Mouse (Mus musculus) lung, postnatal 0 days (tissue): ENCODE results near the gene Ppdpf. TPM values are rescaled to one million over a fixed set of nuclear protein-coding genes. Genes with fewer than 3 reads are reported as not detected.
"Not testable (repeated sequence)": the region's sequence is repeated elsewhere in the genome, so short reads cannot be mapped to it uniquely, and the experiment has no call there.

Source experiments
- ATAC-seq: fragments of 200-750 bp; cut with Nextera tagmentation; 2 replicates; pipeline ENCODE4 v1.8.0; 2017; ENCODE audit warnings: moderate library complexity
- DNase-seq: peaks from one replicate; pipeline ENCODE4 v3.0.0-alpha.2; 2016; ENCODE audit warnings: low spot score
- H3K27ac ChIP-seq: fragments of 300-500 bp; sonication (generic); 2 replicates; pipeline ENCODE4 v1.5.1; 2014; ENCODE audit warnings: antibody characterized with exemption, mild to moderate bottlenecking, low read length, mixed read lengths
- H3K27me3 ChIP-seq: fragments of 300-500 bp; sonication (generic); replicated peaks from 2 replicates; pipeline ENCODE4 v1.6.1; 2014; ENCODE audit warnings: low read length, mixed read lengths; ENCODE audit not compliant: insufficient read depth
- H3K36me3 ChIP-seq: fragments of 300-500 bp; sonication (generic); 2 replicates; pipeline ENCODE4 v1.6.1; 2014; ENCODE audit warnings: low read length, mixed read lengths; ENCODE audit not compliant: insufficient read depth
- H3K4me1 ChIP-seq: fragments of 300-500 bp; sonication (generic); 2 replicates; pipeline ENCODE4 v1.6.1; 2014; ENCODE audit warnings: antibody characterized with exemption, low read depth, low read length, mixed read lengths; ENCODE audit not compliant: insufficient read depth
- H3K4me2 ChIP-seq: fragments of 300-500 bp; sonication (generic); replicated peaks from 2 replicates; pipeline ENCODE4 v1.6.1; 2014; ENCODE audit warnings: low read depth, mild to moderate bottlenecking, low read length, moderate library complexity, mixed read lengths
- H3K4me3 ChIP-seq: fragments of 300-500 bp; sonication (generic); 2 replicates; pipeline ENCODE4 v1.5.1; 2014; ENCODE audit warnings: low read depth, low read length
- H3K9ac ChIP-seq: fragments of 300-500 bp; sonication (generic); replicated peaks from 2 replicates; pipeline ENCODE4 v1.6.1; 2014; ENCODE audit warnings: low read depth, mild to moderate bottlenecking
- H3K9me3 ChIP-seq: fragments of 300-500 bp; sonication (generic); 2 replicates; pipeline ENCODE4 v1.6.1; 2016; ENCODE audit warnings: low read length, mixed read lengths
- CTCF ChIP-seq: IDR thresholded peaks from 2 replicates; pipeline ENCODE4 v1.5.1; 2016; ENCODE audit warnings: antibody characterized with exemption, mild to moderate bottlenecking
- EP300 ChIP-seq: IDR thresholded peaks from 2 replicates; pipeline ENCODE4 v1.6.1; 2016; ENCODE audit warnings: antibody characterized with exemption, mild to moderate bottlenecking, control low read depth
- WGBS: fragments of 180-500 bp; shearing (Covaris S2); extraction: QIAGEN DNeasy Blood & Tissue Kit; methylation state at CpG from one replicate; pipeline ENCODE4 v1.1.7; 2014; 5-methylcytosine and 5-hydroxymethylcytosine counted together
- polyA plus RNA-seq: library from polyadenylated mRNA; unstranded; fragments of >200 nt; fragmentation: Nextera tagmentation; extraction: Ambion mirVana; gene quantifications from 2 replicates; pipeline ENCODE4 v1.2.1, GENCODE M21; 2015

The Ppdpf gene
- polyA plus RNA-seq, 1 experiment from 2014 or later, result 261 TPM

- 57% methylated on average over 5 of the region's 5 CpGs for WGBS
- Histone ChIP-seq H3K9ac (no peak overlapping the region), H3K4me2 (no peak overlapping the region), H3K9me3 (no peaks in the 10 kb centered on the region), H3K4me3 (no peak overlapping the region), H3K27ac (no peak overlapping the region), H3K36me3 (no peaks in the 10 kb centered on the region), H3K27me3 (no peaks in the 10 kb centered on the region), H3K4me1 (no peaks in the 10 kb centered on the region)
- no peak for TF ChIP-seq EP300
- TF ChIP-seq CTCF, result no peak
- DNase-seq (no peak), ATAC-seq (no peak)
Measured at GRCm38 (mm10) chr2:181178471-181178870, 8.6 kb upstream of the Ppdpf start.

GRCm38 (mm10) chr2:181180898-181181297 is 6.1 kb upstream of the Ppdpf start:
- no peak overlapping the region for H3K4me2 ChIP-seq
- H3K4me1 ChIP-seq, result no peaks in the 10 kb centered on the region
- TF ChIP-seq CTCF (no peak), EP300 (no peak)
- no peaks in the 10 kb centered on the region for H3K27me3 ChIP-seq
- 75% methylated on average over 6 of the region's 6 CpGs for WGBS
- H3K9me3 ChIP-seq, result no peaks in the 10 kb centered on the region
- ATAC-seq (no peak), DNase-seq (no peak)
- H3K36me3 ChIP-seq, result no peaks in the 10 kb centered on the region
- H3K4me3 ChIP-seq, result no peak overlapping the region
- no peak overlapping the region for H3K9ac ChIP-seq
- H3K27ac ChIP-seq, result no peak overlapping the region

GRCm38 (mm10) chr2:181186635-181187034 is 412 bp upstream of the Ppdpf start:
- no peak for TF ChIP-seq EP300
- peak; percentile 99 for TF ChIP-seq CTCF
- H3K9ac ChIP-seq, result peak overlapping the region; percentile 79; the same call in 1 of the 2 replicates
- H3K4me1 ChIP-seq, result peaks cover 9% of the 10 kb centered on the region; the same call in 1 of the 2 replicates
- WGBS, result under 1% methylated on average over 14 of the region's 14 CpGs
- H3K4me3 ChIP-seq, result peak overlapping the region; percentile 68
- DNase-seq (peak; percentile 95), ATAC-seq (peak; percentile 80)
- H3K27ac ChIP-seq, result peak overlapping the region; percentile 97
- H3K4me2 ChIP-seq, result peak overlapping the region; percentile 78
- H3K36me3 ChIP-seq, result no peaks in the 10 kb centered on the region
- H3K27me3 ChIP-seq, result no peaks in the 10 kb centered on the region
- no peaks in the 10 kb centered on the region for H3K9me3 ChIP-seq

- no peaks in the 10 kb centered on the region for H3K36me3 ChIP-seq
- peak overlapping the region; percentile 78; the same call in 1 of the 2 replicates for H3K4me2 ChIP-seq
- DNase-seq (peak; percentile 44), ATAC-seq (no peak)
- no peaks in the 10 kb centered on the region for H3K27me3 ChIP-seq
- H3K9me3 ChIP-seq, result no peaks in the 10 kb centered on the region
- H3K9ac ChIP-seq, result no peak overlapping the region
- TF ChIP-seq EP300, result no peak
- no peak for TF ChIP-seq CTCF
- peaks cover 9% of the 10 kb centered on the region; the same call in 1 of the 2 replicates for H3K4me1 ChIP-seq
- no peak overlapping the region for H3K4me3 ChIP-seq
- peak overlapping the region; percentile 57 for H3K27ac ChIP-seq
- WGBS, result 31% methylated on average over 2 of the region's 2 CpGs
Measured at GRCm38 (mm10) chr2:181188681-181189080, 1.6 kb downstream of the Ppdpf start.

- Histone ChIP-seq H3K27ac (peak overlapping the region; percentile 57; the same call in 1 of the 2 replicates), H3K27me3 (no peaks in the 10 kb centered on the region), H3K4me2 (no peak overlapping the region), H3K36me3 (no peaks in the 10 kb centered on the region), H3K9ac (no peak overlapping the region), H3K9me3 (no peaks in the 10 kb centered on the region), H3K4me1 (peaks cover 9% of the 10 kb centered on the region; the same call in 1 of the 2 replicates), H3K4me3 (no peak overlapping the region)
- DNase-seq (peak; percentile 14), ATAC-seq (no peak)
- WGBS, result 85% methylated on average over 1 of the region's 1 CpGs
- no peak for TF ChIP-seq EP300
Measured at GRCm38 (mm10) chr2:181189321-181189720, 2.3 kb downstream of the Ppdpf start.

GRCm38 (mm10) chr2:181191385-181191784 is 4.3 kb downstream of the Ppdpf start:
- H3K9me3 ChIP-seq, H3K36me3 ChIP-seq, ATAC-seq, DNase-seq, H3K9ac ChIP-seq, H3K4me2 ChIP-seq, H3K27me3 ChIP-seq, H3K4me3 ChIP-seq, H3K4me1 ChIP-seq, H3K27ac ChIP-seq: not testable (repeated sequence)
- 72% methylated on average over 4 of the region's 4 CpGs for WGBS

GRCm38 (mm10) chr2:181191936-181192335 is 4.9 kb downstream of the Ppdpf start:
- Histone ChIP-seq H3K4me2 (no peak overlapping the region), H3K9me3 (no peaks in the 10 kb centered on the region), H3K4me1 (peaks cover 9% of the 10 kb centered on the region; the same call in 1 of the 2 replicates), H3K4me3 (no peak overlapping the region), H3K36me3 (no peaks in the 10 kb centered on the region), H3K27me3 (no peaks in the 10 kb centered on the region), H3K9ac (no peak overlapping the region), H3K27ac (no peak overlapping the region)
- WGBS, result 58% methylated on average over 4 of the region's 4 CpGs
- no peak for TF ChIP-seq CTCF
- TF ChIP-seq EP300, result no peak
- ATAC-seq (no peak), DNase-seq (no peak)
